Comparison of ENCODE assay signal across 21 mouse cellular contexts in genomic region chr9:74531986-74532385, GRCm38 (mm10).
DNase-seq lines count a peak whose midpoint lies in the region; ATAC-seq and TF ChIP-seq lines count a peak whose summit lies in the region.
"Had no signal": no experiment of that assay in that cellular context is flagged by ENCODE, and none has a peak within 500 bp of the region (broad histone marks: within the 10 kb centered on the region; RNA-seq: fewer than 3 reads in every experiment).

No protein-coding gene starts in this region.

- peaks cover 29% of the 10 kb centered on the region for H3K4me1 ChIP-seq in hindbrain, embryonic 10.5 days (replicated peaks)
- H3K4me1 ChIP-seq in hindbrain, embryonic 14.5 days (replicated peaks; ENCODE audit: control insufficient read depth, insufficient read depth, low read length): no peaks in the 10 kb centered on the region; the same call in 1 of the 2 replicates
- H3K4me1 ChIP-seq in hindbrain, embryonic 15.5 days (replicated peaks): peaks cover 9% of the 10 kb centered on the region; the same call in 1 of the 2 replicates
- no peaks in the 10 kb centered on the region for H3K4me1 ChIP-seq in kidney, adult 2 months (ENCODE audit: control insufficient read depth, insufficient read depth, low read length)
- H3K4me1 ChIP-seq in stomach, postnatal 0 days (replicated peaks; ENCODE audit: control insufficient read depth, insufficient read depth): no peaks in the 10 kb centered on the region
- H3K4me1 ChIP-seq: heart, embryonic 12.5 days; limb, embryonic 13.5 days had no signal

- H3K9ac ChIP-seq in hindbrain, embryonic 14.5 days: no peak overlapping the region
- H3K9ac ChIP-seq in hindbrain, embryonic 15.5 days: no peak overlapping the region
- H3K9ac ChIP-seq in stomach, postnatal 0 days (ENCODE audit: low read length): no peak overlapping the region
- H3K9ac ChIP-seq: heart, embryonic 12.5 days; limb, embryonic 13.5 days; liver, embryonic 14.5 days had no signal

- no peak for TF ChIP-seq CTCF in brain, embryonic 14.5 days (IDR thresholded peaks at IDR 0.05; ENCODE audit: borderline replicate concordance, extremely low read depth, insufficient read depth, insufficient read length)
- TF ChIP-seq CTCF in kidney, adult 2 months (conservative IDR thresholded peaks at IDR 0.05; ENCODE audit: insufficient read depth, insufficient read length, low read depth, low read length): no peak
- no peak for TF ChIP-seq CTCF in stomach, postnatal 0 days (IDR thresholded peaks at IDR 0.05; ENCODE audit: low read depth)

- no peaks in the 10 kb centered on the region for H3K9me3 ChIP-seq in hindbrain, embryonic 10.5 days
- no peaks in the 10 kb centered on the region for H3K9me3 ChIP-seq in hindbrain, embryonic 14.5 days (ENCODE audit: control insufficient read depth, low read length)
- H3K9me3 ChIP-seq in hindbrain, embryonic 15.5 days: no peaks in the 10 kb centered on the region
- H3K9me3 ChIP-seq in stomach, postnatal 0 days (ENCODE audit: control insufficient read depth, low read length): no peaks in the 10 kb centered on the region
- H3K9me3 ChIP-seq: heart, embryonic 12.5 days; limb, embryonic 13.5 days had no signal

- no peak for TF ChIP-seq EP300 in stomach, postnatal 0 days (optimal IDR thresholded peaks at IDR 0.05)

- peak; percentile 62 for DNase-seq in hindbrain, embryonic 10.5 days (ENCODE audit: low spot score)
- DNase-seq in hindbrain, embryonic 14.5 days (ENCODE audit: low spot score): no peak
- peak; percentile 47 for DNase-seq in brain, embryonic 14.5 days (ENCODE audit: low read depth)
- DNase-seq in embryo, embryonic 9.5 days (ENCODE audit: extremely low spot score): peak; percentile 26
- no peak for DNase-seq in kidney, adult 2 months
- no peak for DNase-seq in stomach, postnatal 0 days (ENCODE audit: low spot score)
- no peak for DNase-seq in Muller cell, postnatal 12 days (ENCODE audit: inconsistent ontology term)
- DNase-seq: adrenal gland, postnatal 14 days; B cell, adult 2 months; cerebellum, adult 18-20 months; gastrocnemius, postnatal 36 days; heart, postnatal 36 days; kidney, postnatal 10 days; right cerebral cortex, postnatal 25 days; thymus, postnatal 25 days had no signal

- no peak overlapping the region for H3K4me2 ChIP-seq in hindbrain, embryonic 14.5 days (replicated peaks)
- no peak overlapping the region for H3K4me2 ChIP-seq in hindbrain, embryonic 15.5 days
- H3K4me2 ChIP-seq in stomach, postnatal 0 days (replicated peaks; ENCODE audit: low read depth): no peak overlapping the region
- H3K4me2 ChIP-seq: heart, embryonic 12.5 days; limb, embryonic 13.5 days had no signal

- H3K27me3 ChIP-seq in hindbrain, embryonic 10.5 days (ENCODE audit: insufficient read depth, poor library complexity, severe bottlenecking): no peaks in the 10 kb centered on the region
- no peaks in the 10 kb centered on the region for H3K27me3 ChIP-seq in hindbrain, embryonic 14.5 days (ENCODE audit: control insufficient read depth, insufficient read depth, low read length)
- no peaks in the 10 kb centered on the region for H3K27me3 ChIP-seq in hindbrain, embryonic 15.5 days
- H3K27me3 ChIP-seq in kidney, adult 2 months (replicated peaks; ENCODE audit: control insufficient read depth, insufficient read depth, low read length): no peaks in the 10 kb centered on the region; the same call in 1 of the 2 replicates
- no peaks in the 10 kb centered on the region for H3K27me3 ChIP-seq in stomach, postnatal 0 days (ENCODE audit: control insufficient read depth, insufficient read depth, low read length)

- no peak for ATAC-seq in hindbrain, embryonic 14.5 days (ENCODE audit: low FRiP score)
- ATAC-seq in hindbrain, embryonic 15.5 days (ENCODE audit: low FRiP score, low read depth): 0 out of 2 replicates have a peak, but pooled peaks have one; percentile 23
- no peak for ATAC-seq in stomach, postnatal 0 days (ENCODE audit: low FRiP score, low TSS enrichment)
- ATAC-seq: intestine, embryonic 16.5 days had no signal

- TF ChIP-seq POLR2A in brain, embryonic 14.5 days (IDR thresholded peaks at IDR 0.05; ENCODE audit: borderline replicate concordance, extremely low read depth, insufficient read depth, insufficient read length, poor library complexity, severe bottlenecking): no peak
- TF ChIP-seq POLR2A in kidney, adult 2 months (IDR thresholded peaks at IDR 0.05; ENCODE audit: low read depth, low read length): no peak

- 30% methylated on average over 3 of the region's 3 CpGs for WGBS in hindbrain, embryonic 10.5 days
- WGBS in hindbrain, embryonic 14.5 days: 10% methylated on average over 3 of the region's 3 CpGs
- WGBS in hindbrain, embryonic 15.5 days: 14% methylated on average over 3 of the region's 3 CpGs
- 60% methylated on average over 3 of the region's 3 CpGs for WGBS in kidney, adult 2 months
- 46% methylated on average over 3 of the region's 3 CpGs for WGBS in stomach, postnatal 0 days

- no peaks in the 10 kb centered on the region for H3K36me3 ChIP-seq in hindbrain, embryonic 10.5 days
- no peaks in the 10 kb centered on the region for H3K36me3 ChIP-seq in hindbrain, embryonic 14.5 days (replicated peaks; ENCODE audit: control insufficient read depth, insufficient read depth)
- H3K36me3 ChIP-seq in hindbrain, embryonic 15.5 days: no peaks in the 10 kb centered on the region
- H3K36me3 ChIP-seq in kidney, adult 2 months (ENCODE audit: control insufficient read depth, insufficient read depth, low read length): no peaks in the 10 kb centered on the region
- no peaks in the 10 kb centered on the region for H3K36me3 ChIP-seq in stomach, postnatal 0 days (ENCODE audit: control insufficient read depth, insufficient read depth, low read length)
- H3K36me3 ChIP-seq: heart, embryonic 12.5 days; limb, embryonic 13.5 days had no signal

- no peak overlapping the region for H3K4me3 ChIP-seq in hindbrain, embryonic 10.5 days
- no peak overlapping the region for H3K4me3 ChIP-seq in hindbrain, embryonic 14.5 days (replicated peaks; ENCODE audit: low read length)
- no peak overlapping the region for H3K4me3 ChIP-seq in hindbrain, embryonic 15.5 days
- H3K4me3 ChIP-seq in kidney, adult 2 months (ENCODE audit: insufficient read depth, low read depth, low read length): no peak overlapping the region
- no peak overlapping the region for H3K4me3 ChIP-seq in stomach, postnatal 0 days (ENCODE audit: low read depth, low read length)
- H3K4me3 ChIP-seq: heart, embryonic 12.5 days; layer of hippocampus, adult 2 months; limb, embryonic 13.5 days had no signal

- H3K27ac ChIP-seq in hindbrain, embryonic 10.5 days: peak overlapping the region; percentile 79
- H3K27ac ChIP-seq in hindbrain, embryonic 14.5 days: no peak overlapping the region
- H3K27ac ChIP-seq in hindbrain, embryonic 15.5 days (replicated peaks): no peak overlapping the region
- no peak overlapping the region for H3K27ac ChIP-seq in kidney, adult 2 months (ENCODE audit: insufficient read depth, low read depth, low read length)
- no peak overlapping the region for H3K27ac ChIP-seq in stomach, postnatal 0 days (replicated peaks)
- H3K27ac ChIP-seq: layer of hippocampus, adult 2 months; limb, embryonic 13.5 days; liver, embryonic 14.5 days had no signal

Comparison
In these comparisons a context has a peak if more than half of its experiments do, and no peak if none do; other contexts are left out.
1. DNase-seq: peak in hindbrain, embryonic 10.5 days (single experiment), brain, embryonic 14.5 days (single experiment) and embryo, embryonic 9.5 days (single experiment); none in hindbrain, embryonic 14.5 days (single experiment), kidney, adult 2 months (single experiment), stomach, postnatal 0 days (single experiment) and Muller cell, postnatal 12 days (single experiment).